Mouse (Mus musculus) embryonic facial prominence, embryonic 11.5 days (tissue): ENCODE results near the gene Dennd2a. TPM values are rescaled to one million over a fixed set of nuclear protein-coding genes. Genes with fewer than 3 reads are reported as not detected.

Experiments used
- ATAC-seq: fragments of 200-750 bp; cut with Nextera tagmentation; replicated peaks from 2 replicates; pipeline ENCODE4 v1.8.0; 2017; ENCODE audit warnings: low read depth; ENCODE audit not compliant: insufficient number of reproducible peaks, low FRiP score, low TSS enrichment
- DNase-seq: peaks from one replicate; pipeline ENCODE4 v3.0.0-alpha.2; 2015; ENCODE audit warnings: low spot score
- H3K27ac ChIP-seq: fragments of 300-500 bp; sonication (generic); replicated peaks from 2 replicates; pipeline ENCODE4 v1.5.1; 2014; ENCODE audit warnings: mild to moderate bottlenecking, low read depth, low read length, control low read depth
- H3K27me3 ChIP-seq: fragments of 300-500 bp; sonication (generic); 2 replicates; pipeline ENCODE4 v1.6.1; 2014; ENCODE audit warnings: mild to moderate bottlenecking, low read length, moderate library complexity, mixed read lengths; ENCODE audit not compliant: control insufficient read depth, insufficient read depth
- H3K36me3 ChIP-seq: fragments of 300-500 bp; sonication (generic); replicated peaks from 2 replicates; pipeline ENCODE4 v1.6.1; 2014; ENCODE audit warnings: low read depth, mild to moderate bottlenecking, low read length, moderate library complexity, mixed read lengths; ENCODE audit not compliant: control insufficient read depth, insufficient read depth
- H3K4me1 ChIP-seq: fragments of 300-500 bp; sonication (generic); 2 replicates; pipeline ENCODE4 v1.6.1; 2014; ENCODE audit warnings: low read length, mixed read lengths; ENCODE audit not compliant: control insufficient read depth, insufficient read depth
- H3K4me2 ChIP-seq: fragments of 300-500 bp; sonication (generic); 2 replicates; pipeline ENCODE4 v1.6.1; 2014; ENCODE audit warnings: low read depth, mild to moderate bottlenecking, control low read depth, low read length, moderate library complexity
- H3K4me3 ChIP-seq: fragments of 300-500 bp; sonication (generic); 2 replicates; pipeline ENCODE4 v1.5.1; 2014; ENCODE audit warnings: low read depth, low read length, control low read depth
- H3K9ac ChIP-seq: fragments of 300-500 bp; sonication (generic); replicated peaks from 2 replicates; pipeline ENCODE4 v1.6.1; 2014; ENCODE audit warnings: mild to moderate bottlenecking, control low read depth, low read length
- H3K9me3 ChIP-seq: fragments of 300-500 bp; sonication (generic); replicated peaks from 2 replicates; pipeline ENCODE4 v1.6.1; 2016; ENCODE audit warnings: mild to moderate bottlenecking, low read length, inconsistent platforms, mixed read lengths; ENCODE audit not compliant: control insufficient read depth
- WGBS: fragments of 180-500 bp; shearing (Covaris S2); extraction: QIAGEN DNeasy Blood & Tissue Kit; methylation state at CpG from one replicate; pipeline ENCODE4 v1.1.7; 2014; 5-methylcytosine and 5-hydroxymethylcytosine counted together
- polyA plus RNA-seq: library from polyadenylated mRNA; unstranded; fragments of >200 nt; fragmentation: Nextera tagmentation; extraction: Ambion mirVana; gene quantifications from 2 replicates; pipeline ENCODE4 v1.2.1, GENCODE M21; 2014

The Dennd2a gene
- polyA plus RNA-seq, 1 experiment from 2014 or later: 27.4 TPM

GRCm38 (mm10) chr6:39523161-39523560 lies 34.5 kb downstream of the Dennd2a start:
- ATAC-seq (no peak), DNase-seq (no peak)
- no peak overlapping the region for H3K4me2 ChIP-seq
- H3K27me3 ChIP-seq: no peaks in the 10 kb centered on the region
- H3K27ac ChIP-seq: no peak overlapping the region
- H3K4me3 ChIP-seq: no peak overlapping the region
- H3K4me1 ChIP-seq: no peaks in the 10 kb centered on the region
- H3K9ac ChIP-seq: no peak overlapping the region
- no peaks in the 10 kb centered on the region for H3K9me3 ChIP-seq
- WGBS: 91% methylated on average over 13 of the region's 13 CpGs
- H3K36me3 ChIP-seq: peaks cover 14% of the 10 kb centered on the region

GRCm38 (mm10) chr6:39522425-39522824 lies 35.2 kb downstream of the Dennd2a start:
- DNase-seq: no peak

GRCm38 (mm10) chr6:39515739-39516131 lies 41.9 kb downstream of the Dennd2a start:
- 10% methylated on average over 6 of the region's 6 CpGs for WGBS
- Histone ChIP-seq H3K27me3 (no peaks in the 10 kb centered on the region), H3K4me1 (peaks cover 2% of the 10 kb centered on the region; the same call in 1 of the 2 replicates), H3K9me3 (no peaks in the 10 kb centered on the region), H3K4me2 (no peak overlapping the region), H3K4me3 (no peak overlapping the region), H3K9ac (no peak overlapping the region), H3K36me3 (peaks cover 11% of the 10 kb centered on the region), H3K27ac (peak overlapping the region; percentile 6)
- 0 out of 2 replicates have a peak, but pooled peaks have one; percentile 70 for ATAC-seq
- DNase-seq: peak; percentile 65

More at GRCm38 (mm10) chr6:39522425-39522824, 35.2 kb downstream of the Dennd2a start:
- H3K36me3 ChIP-seq: peaks cover 14% of the 10 kb centered on the region
- no peaks in the 10 kb centered on the region for H3K4me1 ChIP-seq
- no peak overlapping the region for H3K4me3 ChIP-seq
- H3K9me3 ChIP-seq: no peaks in the 10 kb centered on the region
- no peak for ATAC-seq
- no peak overlapping the region for H3K9ac ChIP-seq
- no peak overlapping the region for H3K27ac ChIP-seq
- 74% methylated on average over 5 of the region's 5 CpGs for WGBS
- no peaks in the 10 kb centered on the region for H3K27me3 ChIP-seq
- H3K4me2 ChIP-seq: no peak overlapping the region

DNA sequence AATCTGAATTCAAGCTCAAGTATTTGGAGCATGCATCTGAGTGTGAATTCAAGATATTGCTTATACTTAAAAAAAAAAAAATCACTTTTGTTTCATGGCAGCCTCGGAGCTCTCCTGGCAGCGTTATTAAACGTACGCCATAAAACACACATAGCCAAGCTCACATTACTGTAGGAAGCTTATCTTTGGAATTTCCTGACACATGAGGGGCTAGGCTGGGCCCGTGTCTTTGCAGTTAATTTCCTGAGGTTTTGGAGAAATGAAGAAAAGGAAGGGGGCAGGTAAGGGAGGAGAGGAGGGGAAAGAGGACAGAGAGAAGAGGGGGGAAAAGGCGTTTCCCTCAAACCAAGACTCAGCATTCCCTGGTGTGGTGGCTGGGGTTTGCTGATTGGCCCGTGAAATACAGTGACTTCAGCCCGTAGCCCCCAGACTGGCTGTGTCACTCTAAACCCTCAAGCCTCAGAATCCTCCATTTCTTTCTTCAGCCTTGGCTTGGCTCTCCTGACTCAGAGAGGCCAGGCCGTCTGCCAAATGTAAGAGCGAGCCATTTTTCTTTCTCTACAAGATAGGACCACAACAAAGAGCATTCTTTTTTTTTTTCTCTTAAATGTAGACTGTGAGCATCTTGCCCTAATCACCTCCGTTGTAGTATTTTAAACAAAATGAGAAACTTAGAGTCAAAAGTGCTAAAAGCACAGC lies 42.5 kb downstream of the Dennd2a start:
- Histone ChIP-seq H3K27me3 (no peaks in the 10 kb centered on the region), H3K4me3 (no peak overlapping the region), H3K36me3 (peaks cover 6% of the 10 kb centered on the region), H3K4me2 (no peak overlapping the region), H3K27ac (peak overlapping the region; percentile 6; the same call in 1 of the 2 replicates), H3K9me3 (no peaks in the 10 kb centered on the region), H3K9ac (no peak overlapping the region), H3K4me1 (peaks cover 2% of the 10 kb centered on the region; the same call in 1 of the 2 replicates)
- WGBS: 33% methylated on average over 11 of the region's 11 CpGs
- ATAC-seq: peak; percentile 62
- peak; percentile 50 for DNase-seq

GRCm38 (mm10) chr6:39503476-39503875 lies 54.2 kb downstream of the Dennd2a start:
- H3K27ac ChIP-seq: no peak overlapping the region
- no peaks in the 10 kb centered on the region for H3K27me3 ChIP-seq
- H3K9me3 ChIP-seq: no peaks in the 10 kb centered on the region
- H3K36me3 ChIP-seq: peaks cover 3% of the 10 kb centered on the region
- DNase-seq: no peak
- no peak for ATAC-seq
- no peak overlapping the region for H3K4me2 ChIP-seq
- no peak overlapping the region for H3K4me3 ChIP-seq
- WGBS: 61% methylated on average over 7 of the region's 7 CpGs
- no peaks in the 10 kb centered on the region for H3K4me1 ChIP-seq
- no peak overlapping the region for H3K9ac ChIP-seq

DNA sequence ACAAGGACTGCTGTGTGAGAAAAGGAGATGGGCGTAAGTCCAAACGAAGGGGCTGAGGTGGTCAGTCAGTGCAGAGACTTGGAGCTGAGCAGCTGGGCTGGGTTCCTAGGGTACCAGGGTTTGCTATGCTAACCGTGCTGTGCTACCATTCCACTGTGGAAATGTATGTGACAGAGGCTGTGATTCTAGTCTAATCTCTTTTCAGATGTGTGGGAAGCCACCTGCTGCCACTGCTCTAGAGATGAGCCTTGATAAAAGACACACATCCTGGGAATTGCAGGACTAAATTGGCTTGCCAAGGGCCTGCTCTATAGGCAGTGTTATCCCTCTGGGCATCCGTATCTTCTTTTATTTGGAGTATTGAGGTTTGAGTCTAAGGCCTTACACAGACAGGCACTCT lies 60.5 kb downstream of the Dennd2a start:
- Histone ChIP-seq H3K9ac (no peak overlapping the region), H3K4me3 (no peak overlapping the region), H3K4me1 (no peaks in the 10 kb centered on the region), H3K4me2 (no peak overlapping the region), H3K27ac (no peak overlapping the region), H3K9me3 (no peaks in the 10 kb centered on the region), H3K36me3 (peaks cover 3% of the 10 kb centered on the region), H3K27me3 (no peaks in the 10 kb centered on the region)
- DNase-seq (no peak), ATAC-seq (no peak)
- WGBS: 96% methylated on average over 4 of the region's 4 CpGs

DNA sequence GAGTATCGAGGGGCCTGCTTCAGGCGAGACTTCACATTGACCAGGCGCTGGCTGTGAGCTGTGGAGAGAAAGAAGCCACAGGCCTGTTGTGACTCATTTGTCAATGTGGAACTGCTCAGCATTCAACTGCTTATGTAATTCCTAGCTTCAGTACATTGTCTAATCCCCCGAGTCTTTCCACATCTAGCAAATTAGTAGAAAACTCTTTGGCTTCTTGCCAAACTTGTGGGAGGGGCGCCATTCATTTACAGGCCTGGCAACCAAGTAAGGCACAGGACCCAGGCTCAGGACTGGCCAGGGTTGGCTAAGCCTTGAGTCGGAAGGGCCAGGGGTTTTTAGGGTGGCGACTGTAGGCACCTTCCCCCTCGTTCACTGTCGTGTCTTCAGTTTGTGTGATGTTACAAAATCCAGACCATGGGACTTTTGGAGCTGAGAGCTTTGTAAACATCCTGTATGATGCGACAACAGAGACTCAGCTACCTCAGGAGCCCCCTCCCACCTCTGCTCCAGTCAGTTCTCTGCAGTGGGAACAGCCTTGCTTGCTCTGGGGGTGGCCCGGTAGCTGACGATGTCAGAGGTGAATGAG lies 64.4 kb downstream of the Dennd2a start:
- WGBS: 88% methylated on average over 12 of the region's 12 CpGs
- DNase-seq (no peak), ATAC-seq (no peak)
- no peaks in the 10 kb centered on the region for H3K9me3 ChIP-seq
- no peak overlapping the region for H3K27ac ChIP-seq
- H3K4me3 ChIP-seq: no peak overlapping the region
- H3K27me3 ChIP-seq: no peaks in the 10 kb centered on the region
- H3K9ac ChIP-seq: no peak overlapping the region
- H3K4me1 ChIP-seq: no peaks in the 10 kb centered on the region
- no peak overlapping the region for H3K4me2 ChIP-seq
- H3K36me3 ChIP-seq: peaks cover 9% of the 10 kb centered on the region

- no peak overlapping the region for H3K4me3 ChIP-seq
- no peaks in the 10 kb centered on the region for H3K4me1 ChIP-seq
- H3K9ac ChIP-seq: no peak overlapping the region
- WGBS: 90% methylated on average over 4 of the region's 4 CpGs
- peaks cover 10% of the 10 kb centered on the region for H3K36me3 ChIP-seq
- DNase-seq: no peak
- H3K27ac ChIP-seq: no peak overlapping the region
- no peaks in the 10 kb centered on the region for H3K27me3 ChIP-seq
- no peaks in the 10 kb centered on the region for H3K9me3 ChIP-seq
- H3K4me2 ChIP-seq: no peak overlapping the region
- ATAC-seq: no peak
These were observed 65.5 kb downstream of the Dennd2a start for GRCm38 (mm10) chr6:39492161-39492560.
